Mouse (Mus musculus): ENCODE data around the gene Cntn5. TPM values are rescaled to one million over a fixed set of nuclear protein-coding genes. Genes with fewer than 3 reads are reported as not detected.

Cntn5 gene
- polyA plus RNA-seq, 1 experiment from 2014 or later = 0.28 TPM

DNA sequence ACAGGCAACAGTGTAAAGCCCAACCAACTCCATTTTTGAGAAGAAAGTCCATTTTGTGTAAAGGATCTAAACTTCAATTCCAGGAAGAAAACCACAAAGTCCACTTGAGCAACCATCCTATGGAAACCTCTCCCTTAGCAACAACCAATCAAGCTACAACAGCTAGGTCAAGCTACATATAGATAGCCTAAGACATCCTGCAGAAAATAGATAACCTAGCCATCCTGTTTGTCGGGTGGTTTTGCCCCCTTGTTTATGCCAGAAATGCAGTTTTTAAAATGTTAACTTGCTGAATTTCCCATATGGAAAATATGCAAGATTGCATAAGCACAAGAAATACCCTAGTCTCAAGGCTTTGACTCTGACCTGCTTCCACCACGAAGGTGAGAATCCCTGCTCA is 373.5 kb downstream of the Cntn5 start:
- H3K27me3 ChIP-seq (ENCODE audit: control insufficient read depth, insufficient read depth, low read length) = no peaks in the 10 kb centered on the region
- WGBS = 90% methylated on average over 2 of the region's 2 CpGs
- no peak for ATAC-seq (replicated peaks; ENCODE audit: insufficient number of reproducible peaks, low FRiP score, low TSS enrichment, low read depth)

DNA sequence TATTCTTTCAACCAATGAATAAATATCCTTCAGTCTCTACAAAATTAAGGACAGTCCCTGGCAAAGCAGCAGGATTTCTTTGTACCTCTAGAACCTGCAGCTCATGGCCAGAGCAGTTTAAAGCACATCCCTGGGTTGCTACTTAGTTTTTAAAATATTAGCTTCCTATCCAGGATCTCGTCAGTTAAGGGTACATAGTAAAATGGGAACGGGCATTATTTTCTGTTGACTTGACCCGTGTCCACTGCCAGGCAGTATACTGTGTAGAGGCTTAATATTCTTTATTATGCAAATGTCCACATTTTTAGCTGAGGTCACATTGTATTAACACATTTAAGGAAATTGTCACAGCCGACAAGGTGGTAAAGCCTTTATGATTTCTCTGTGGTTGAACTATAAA is 375.0 kb downstream of the Cntn5 start:
- no peak overlapping the region for H3K4me2 ChIP-seq (ENCODE audit: low read depth, low read length)
- no peak overlapping the region for H3K4me3 ChIP-seq (ENCODE audit: low read depth, low read length)
- H3K9ac ChIP-seq (replicated peaks; ENCODE audit: low read length) = no peak overlapping the region
- 76% methylated on average over 4 of the region's 4 CpGs for WGBS
- H3K27me3 ChIP-seq (ENCODE audit: control insufficient read depth, insufficient read depth, low read length) = no peaks in the 10 kb centered on the region
- no peaks in the 10 kb centered on the region for H3K9me3 ChIP-seq (replicated peaks; ENCODE audit: control insufficient read depth, low read length)
- no peaks in the 10 kb centered on the region for H3K4me1 ChIP-seq (ENCODE audit: control insufficient read depth, insufficient read depth, low read length)
- DNase-seq (ENCODE audit: low spot score) (no peak), ATAC-seq (replicated peaks; ENCODE audit: insufficient number of reproducible peaks, low FRiP score, low TSS enrichment, low read depth) (no peak)
- H3K27ac ChIP-seq (replicated peaks; ENCODE audit: low read depth, low read length) = no peak overlapping the region
- H3K36me3 ChIP-seq (replicated peaks; ENCODE audit: control insufficient read depth, insufficient read depth, low read depth, low read length) = no peaks in the 10 kb centered on the region

More for the DNA sequence above, 373.5 kb downstream of the Cntn5 start:
- Histone ChIP-seq H3K4me3 (ENCODE audit: low read depth, low read length) (no peak overlapping the region), H3K27ac (replicated peaks; ENCODE audit: low read depth, low read length) (no peak overlapping the region), H3K4me2 (ENCODE audit: low read depth, low read length) (no peak overlapping the region), H3K4me1 (ENCODE audit: control insufficient read depth, insufficient read depth, low read length) (no peaks in the 10 kb centered on the region), H3K36me3 (replicated peaks; ENCODE audit: control insufficient read depth, insufficient read depth, low read depth, low read length) (no peaks in the 10 kb centered on the region), H3K9me3 (replicated peaks; ENCODE audit: control insufficient read depth, low read length) (no peaks in the 10 kb centered on the region), H3K9ac (replicated peaks; ENCODE audit: low read length) (no peak overlapping the region)
- no peak for DNase-seq (ENCODE audit: low spot score)

DNA sequence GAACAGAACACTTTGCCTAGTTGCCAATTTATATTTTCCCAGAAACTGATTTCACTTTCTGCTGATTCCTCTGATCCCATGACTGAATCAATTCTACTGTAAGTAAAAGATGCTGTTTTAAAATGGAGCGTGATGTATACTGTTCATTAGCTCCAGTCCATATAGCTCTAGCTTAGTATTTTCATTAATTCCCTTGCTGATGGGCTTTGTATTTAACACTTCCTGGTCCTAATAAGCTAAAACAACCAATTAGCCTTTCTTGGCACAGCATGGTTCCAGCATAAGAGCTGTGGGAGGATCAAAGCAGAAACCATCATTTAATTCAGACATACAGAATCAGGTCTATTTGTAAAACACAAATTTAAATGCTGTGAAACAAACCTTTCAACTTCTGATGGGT is 375.5 kb downstream of the Cntn5 start:
- DNase-seq (ENCODE audit: low spot score) (no peak), ATAC-seq (replicated peaks; ENCODE audit: insufficient number of reproducible peaks, low FRiP score, low TSS enrichment, low read depth) (no peak)
- Histone ChIP-seq H3K9me3 (replicated peaks; ENCODE audit: control insufficient read depth, low read length) (no peaks in the 10 kb centered on the region), H3K4me2 (ENCODE audit: low read depth, low read length) (no peak overlapping the region), H3K4me1 (ENCODE audit: control insufficient read depth, insufficient read depth, low read length) (no peaks in the 10 kb centered on the region), H3K36me3 (replicated peaks; ENCODE audit: control insufficient read depth, insufficient read depth, low read depth, low read length) (no peaks in the 10 kb centered on the region), H3K27ac (replicated peaks; ENCODE audit: low read depth, low read length) (no peak overlapping the region), H3K27me3 (ENCODE audit: control insufficient read depth, insufficient read depth, low read length) (no peaks in the 10 kb centered on the region), H3K9ac (replicated peaks; ENCODE audit: low read length) (no peak overlapping the region), H3K4me3 (ENCODE audit: low read depth, low read length) (no peak overlapping the region)
- WGBS = 88% methylated on average over 1 of the region's 1 CpGs

DNA sequence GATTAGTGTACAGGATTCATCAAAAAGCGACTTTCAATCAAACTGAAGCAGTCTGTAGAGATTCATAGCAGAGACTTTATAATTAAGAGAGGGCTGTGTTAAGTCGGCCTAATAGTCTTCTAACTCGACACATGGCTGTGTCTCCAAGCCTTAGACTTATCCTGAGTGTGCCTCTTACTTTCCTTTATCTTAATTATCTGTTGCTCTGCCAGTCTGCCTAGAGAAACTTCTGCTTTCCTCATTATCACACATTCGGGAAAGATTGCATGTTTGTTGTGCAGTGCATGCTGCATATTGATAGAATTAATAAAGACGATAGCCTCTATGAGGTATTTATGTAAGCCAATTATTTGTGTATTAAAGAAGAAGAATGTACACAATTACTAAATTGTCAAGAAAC is 375.9 kb downstream of the Cntn5 start:
- no peak for ATAC-seq (replicated peaks; ENCODE audit: insufficient number of reproducible peaks, low FRiP score, low TSS enrichment, low read depth)
- Histone ChIP-seq H3K9me3 (replicated peaks; ENCODE audit: control insufficient read depth, low read length) (no peaks in the 10 kb centered on the region), H3K4me2 (ENCODE audit: low read depth, low read length) (no peak overlapping the region), H3K27me3 (ENCODE audit: control insufficient read depth, insufficient read depth, low read length) (no peaks in the 10 kb centered on the region), H3K9ac (replicated peaks; ENCODE audit: low read length) (no peak overlapping the region), H3K36me3 (replicated peaks; ENCODE audit: control insufficient read depth, insufficient read depth, low read depth, low read length) (no peaks in the 10 kb centered on the region), H3K27ac (replicated peaks; ENCODE audit: low read depth, low read length) (no peak overlapping the region), H3K4me1 (ENCODE audit: control insufficient read depth, insufficient read depth, low read length) (no peaks in the 10 kb centered on the region), H3K4me3 (ENCODE audit: low read depth, low read length) (no peak overlapping the region)
- 70% methylated on average over 5 of the region's 5 CpGs for WGBS
- DNase-seq (ENCODE audit: low spot score) = no peak

DNA sequence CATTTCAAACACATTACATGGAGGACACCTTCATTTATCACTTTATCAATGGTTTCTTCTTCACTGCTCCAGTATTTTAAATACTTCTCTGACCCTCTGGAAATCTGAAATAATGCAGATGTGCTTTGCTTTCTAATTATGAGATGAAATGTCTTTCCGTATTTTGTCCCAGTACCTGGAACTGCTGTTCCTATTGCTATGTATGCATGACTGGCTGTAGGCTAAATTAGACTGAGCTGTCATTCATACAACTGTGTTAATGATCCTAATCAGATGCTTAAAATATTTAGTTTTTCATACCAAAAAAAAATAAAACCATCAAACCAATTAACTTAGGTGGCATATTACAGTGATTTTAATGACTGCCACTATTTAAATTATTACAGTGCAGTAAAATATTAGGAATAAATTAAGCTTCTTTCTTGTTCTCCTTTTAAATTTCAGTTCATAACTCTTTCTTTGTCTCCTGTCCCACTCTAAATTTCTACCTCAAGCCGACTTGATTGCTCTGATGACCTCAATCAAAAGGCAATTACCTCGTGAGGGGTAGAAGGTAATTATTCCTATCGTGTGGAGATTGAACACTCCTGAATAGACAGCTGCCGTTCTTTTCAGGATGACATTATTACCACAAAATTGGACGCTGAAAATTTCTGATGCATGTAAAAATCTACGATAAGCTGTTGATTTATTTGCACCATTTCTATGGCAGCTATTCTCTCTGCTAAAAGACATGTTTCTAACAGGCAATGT is 378.5 kb downstream of the Cntn5 start:
- Histone ChIP-seq H3K27me3 (ENCODE audit: control insufficient read depth, insufficient read depth, low read length) (no peaks in the 10 kb centered on the region), H3K4me3 (ENCODE audit: low read depth, low read length) (no peak overlapping the region), H3K27ac (replicated peaks; ENCODE audit: low read depth, low read length) (no peak overlapping the region), H3K9ac (replicated peaks; ENCODE audit: low read length) (no peak overlapping the region), H3K4me1 (ENCODE audit: control insufficient read depth, insufficient read depth, low read length) (no peaks in the 10 kb centered on the region), H3K4me2 (ENCODE audit: low read depth, low read length) (no peak overlapping the region), H3K36me3 (replicated peaks; ENCODE audit: control insufficient read depth, insufficient read depth, low read depth, low read length) (no peaks in the 10 kb centered on the region), H3K9me3 (replicated peaks; ENCODE audit: control insufficient read depth, low read length) (no peaks in the 10 kb centered on the region)
- ATAC-seq (replicated peaks; ENCODE audit: insufficient number of reproducible peaks, low FRiP score, low TSS enrichment, low read depth) (no peak), DNase-seq (ENCODE audit: low spot score) (no peak)
- WGBS = 50% methylated on average over 7 of the region's 7 CpGs

DNA sequence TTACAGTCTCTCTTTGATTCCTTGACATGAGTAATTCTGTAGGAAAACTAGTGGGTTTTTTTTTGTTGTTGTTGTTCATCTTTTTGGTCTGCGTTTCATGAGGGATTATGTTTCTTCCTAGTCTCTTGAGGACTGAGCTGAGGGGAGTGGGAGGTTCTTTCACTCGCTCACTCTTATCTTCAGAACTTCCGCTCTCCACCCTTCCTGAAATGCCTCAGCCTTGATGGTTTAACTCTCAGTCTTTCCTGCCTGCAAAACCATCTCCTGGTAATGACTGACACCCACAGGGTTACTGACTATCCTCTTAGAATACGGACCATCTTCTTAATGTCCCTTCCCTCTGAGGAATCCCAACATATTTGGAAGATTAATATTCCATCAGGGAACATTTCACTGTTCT is 382.0 kb downstream of the Cntn5 start:
- H3K4me3 ChIP-seq (ENCODE audit: low read depth, low read length) = no peak overlapping the region
- H3K9ac ChIP-seq (replicated peaks; ENCODE audit: low read length) = no peak overlapping the region
- no peaks in the 10 kb centered on the region for H3K4me1 ChIP-seq (ENCODE audit: control insufficient read depth, insufficient read depth, low read length)
- 74% methylated on average over 4 of the region's 4 CpGs for WGBS
- no peak overlapping the region for H3K4me2 ChIP-seq (ENCODE audit: low read depth, low read length)
- H3K27me3 ChIP-seq (ENCODE audit: control insufficient read depth, insufficient read depth, low read length) = no peaks in the 10 kb centered on the region
- no peak for ATAC-seq (replicated peaks; ENCODE audit: insufficient number of reproducible peaks, low FRiP score, low TSS enrichment, low read depth)
- H3K9me3 ChIP-seq (replicated peaks; ENCODE audit: control insufficient read depth, low read length) = no peaks in the 10 kb centered on the region
- H3K27ac ChIP-seq (replicated peaks; ENCODE audit: low read depth, low read length) = no peak overlapping the region
- no peaks in the 10 kb centered on the region for H3K36me3 ChIP-seq (replicated peaks; ENCODE audit: control insufficient read depth, insufficient read depth, low read depth, low read length)
- DNase-seq (ENCODE audit: low spot score) = no peak

DNA sequence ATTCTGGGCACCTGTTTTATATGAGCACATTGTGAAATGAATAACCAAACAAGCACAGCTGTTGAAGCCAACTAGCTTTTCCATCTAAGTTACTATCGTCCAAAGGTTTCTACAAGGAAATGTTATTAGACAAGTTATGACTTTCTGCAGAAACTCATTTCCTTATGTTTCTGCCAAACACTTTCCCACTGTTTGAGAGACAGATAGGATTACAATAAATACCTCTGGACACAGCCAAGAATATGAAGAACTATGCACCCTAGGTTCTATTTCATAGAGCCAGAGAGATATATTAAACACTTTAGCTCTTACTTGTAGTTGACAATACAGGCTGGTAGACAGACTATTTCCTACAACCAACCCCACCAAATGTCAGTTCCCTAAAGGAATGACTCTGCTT is 383.5 kb downstream of the Cntn5 start:
- no peak for DNase-seq (ENCODE audit: low spot score)
- no peaks in the 10 kb centered on the region for H3K36me3 ChIP-seq (replicated peaks; ENCODE audit: control insufficient read depth, insufficient read depth, low read depth, low read length)
- no peak overlapping the region for H3K9ac ChIP-seq (replicated peaks; ENCODE audit: low read length)
- H3K4me2 ChIP-seq (ENCODE audit: low read depth, low read length) = no peak overlapping the region
- no peak for ATAC-seq (replicated peaks; ENCODE audit: insufficient number of reproducible peaks, low FRiP score, low TSS enrichment, low read depth)
- H3K27ac ChIP-seq (replicated peaks; ENCODE audit: low read depth, low read length) = no peak overlapping the region
- WGBS = 63% methylated on average over 1 of the region's 1 CpGs
- no peak overlapping the region for H3K4me3 ChIP-seq (ENCODE audit: low read depth, low read length)
- no peaks in the 10 kb centered on the region for H3K9me3 ChIP-seq (replicated peaks; ENCODE audit: control insufficient read depth, low read length)
- no peaks in the 10 kb centered on the region for H3K4me1 ChIP-seq (ENCODE audit: control insufficient read depth, insufficient read depth, low read length)
- H3K27me3 ChIP-seq (ENCODE audit: control insufficient read depth, insufficient read depth, low read length) = no peaks in the 10 kb centered on the region

DNA sequence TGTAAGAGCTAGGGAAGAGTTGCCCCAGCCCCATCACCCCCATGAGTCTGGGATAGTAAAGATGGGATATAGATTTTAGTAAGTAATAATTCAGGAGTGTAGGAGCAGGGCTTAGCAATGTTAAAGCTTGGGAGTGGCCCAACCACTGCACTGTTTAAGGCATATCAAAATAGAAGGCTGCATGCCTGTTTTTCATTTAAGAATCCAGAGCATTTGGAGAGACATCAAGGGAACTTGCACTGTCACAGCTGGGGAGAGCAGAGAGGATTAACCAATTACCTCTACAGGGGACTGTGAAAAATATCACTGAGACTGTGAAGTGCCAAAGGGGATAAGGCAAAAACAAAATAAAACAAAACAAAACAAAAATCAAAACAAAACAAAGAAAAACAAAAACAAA is 412.3 kb downstream of the Cntn5 start:
- H3K9ac ChIP-seq (replicated peaks; ENCODE audit: low read length) = no peak overlapping the region
- H3K4me2 ChIP-seq (ENCODE audit: low read depth, low read length) = no peak overlapping the region
- peak; percentile 3 for DNase-seq (ENCODE audit: low spot score)
- H3K4me3 ChIP-seq (ENCODE audit: low read depth, low read length) = no peak overlapping the region
- no peak overlapping the region for H3K27ac ChIP-seq (replicated peaks; ENCODE audit: low read depth, low read length)
- H3K9me3 ChIP-seq (replicated peaks; ENCODE audit: control insufficient read depth, low read length) = no peaks in the 10 kb centered on the region
- no peak for ATAC-seq (replicated peaks; ENCODE audit: insufficient number of reproducible peaks, low FRiP score, low TSS enrichment, low read depth)
- H3K36me3 ChIP-seq (replicated peaks; ENCODE audit: control insufficient read depth, insufficient read depth, low read depth, low read length) = no peaks in the 10 kb centered on the region
- no peaks in the 10 kb centered on the region for H3K4me1 ChIP-seq (ENCODE audit: control insufficient read depth, insufficient read depth, low read length)
- H3K27me3 ChIP-seq (ENCODE audit: control insufficient read depth, insufficient read depth, low read length) = no peaks in the 10 kb centered on the region
